Mouse (Mus musculus) spleen, adult 12 weeks (tissue): Measurements from ENCODE around the gene Selenoh.

Experiments
- DNase-seq: peaks from one replicate; pipeline ENCODE4 v3.0.0; 2022; ENCODE audit warnings: low spot score

Gene Selenoh

GRCm38 (mm10) chr2:84632001-84632400 lies 38.6 kb downstream of the Selenoh start:
- DNase-seq: no peak

DNA sequence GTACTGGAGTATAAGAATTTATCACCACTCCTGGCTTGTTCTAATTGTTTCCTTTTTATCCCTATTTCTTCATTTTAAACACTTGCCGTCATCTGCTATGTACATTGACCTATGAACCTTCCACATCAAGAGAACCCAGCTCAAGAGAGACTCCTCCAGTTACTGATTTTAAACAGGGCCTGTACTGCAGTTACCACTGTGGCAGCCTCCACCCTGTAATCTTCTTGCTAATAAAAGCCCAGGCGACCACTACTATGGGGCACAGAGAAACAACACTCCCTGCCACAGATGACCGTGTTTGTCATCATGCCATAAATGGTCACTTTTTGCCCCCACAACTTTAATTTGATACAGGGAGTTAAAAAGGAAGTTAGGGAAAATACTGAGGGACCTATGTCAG lies 43.5 kb downstream of the Selenoh start:
- DNase-seq: no peak

GRCm38 (mm10) chr2:84626366-84626975 lies 44.1 kb downstream of the Selenoh start:
- no peak for DNase-seq

- no peak for DNase-seq
Observed at GRCm38 (mm10) chr2:84624201-84624600, 46.4 kb downstream of the Selenoh start.

DNA sequence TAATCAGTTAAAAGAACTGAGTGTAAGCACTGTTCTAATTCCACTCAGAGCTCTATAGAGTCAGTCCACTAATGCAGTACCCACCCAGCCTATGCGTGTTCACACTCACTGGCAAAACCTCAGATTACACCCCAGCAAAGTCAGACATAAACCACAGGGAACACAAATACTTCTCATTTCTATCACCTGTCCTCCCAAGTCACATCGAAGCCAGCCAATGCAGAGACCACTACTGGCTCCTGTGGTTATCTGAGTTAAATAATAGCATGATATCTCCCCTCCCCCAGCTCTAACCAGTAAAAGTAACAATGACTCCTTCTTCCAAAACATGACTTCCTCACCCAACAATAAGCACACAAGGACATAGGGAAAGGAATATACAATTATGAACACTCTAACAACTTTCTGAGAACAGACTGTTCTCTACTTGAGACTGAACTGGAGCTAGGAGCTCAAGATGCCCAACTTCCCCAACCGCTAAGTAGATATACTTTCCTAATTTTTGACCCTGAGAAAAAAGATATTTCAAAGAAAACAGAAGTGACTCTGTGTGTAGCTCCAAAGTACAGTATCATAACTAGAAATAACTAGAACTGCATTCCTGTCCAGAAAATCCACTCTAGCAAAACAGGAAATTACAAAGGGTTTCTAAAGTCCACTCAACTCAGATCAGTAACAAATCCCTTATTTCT lies 47.0 kb downstream of the Selenoh start:
- no peak for DNase-seq

- no peak for DNase-seq
Observed at GRCm38 (mm10) chr2:84622668-84623067, 47.9 kb downstream of the Selenoh start.

GRCm38 (mm10) chr2:84619646-84620340 lies 50.8 kb downstream of the Selenoh start:
- no peak for DNase-seq
